In genomic region chr15:78898507-78899001, GRCm38 (mm10) we compare ENCODE assay signal across 8 mouse cellular contexts. TPM values are rescaled to one million over a fixed set of nuclear protein-coding genes. Genes with fewer than 3 reads are reported as not detected.
DNase-seq lines count a peak whose midpoint lies in the region; ATAC-seq lines count a peak whose summit lies in the region.

No protein-coding gene starts in this region.

- peaks cover 19% of the 10 kb centered on the region for H3K27me3 ChIP-seq in hindbrain, embryonic 10.5 days (ENCODE audit: insufficient read depth, poor library complexity, severe bottlenecking)
- H3K27me3 ChIP-seq in hindbrain, embryonic 13.5 days, result peaks cover 37% of the 10 kb centered on the region
- H3K27me3 ChIP-seq in embryonic facial prominence, embryonic 12.5 days, result no peaks in the 10 kb centered on the region

- H3K36me3 ChIP-seq in hindbrain, embryonic 10.5 days, result peaks cover 27% of the 10 kb centered on the region
- H3K36me3 ChIP-seq in hindbrain, embryonic 13.5 days, result peaks cover 23% of the 10 kb centered on the region
- H3K36me3 ChIP-seq in embryonic facial prominence, embryonic 12.5 days, result peaks cover 19% of the 10 kb centered on the region

- WGBS in hindbrain, embryonic 10.5 days, result 54% methylated on average over 6 of the region's 6 CpGs
- WGBS in hindbrain, embryonic 13.5 days, result 53% methylated on average over 6 of the region's 6 CpGs
- WGBS in embryonic facial prominence, embryonic 12.5 days, result 51% methylated on average over 6 of the region's 6 CpGs

- ATAC-seq in hindbrain, embryonic 13.5 days (ENCODE audit: low FRiP score), result no peak
- ATAC-seq in CD4-positive, CD25-positive, alpha-beta regulatory T cell, adult 4 months, result peak; percentile 67
- ATAC-seq in embryonic facial prominence, embryonic 12.5 days (ENCODE audit: insufficient number of reproducible peaks, insufficient read depth, low FRiP score, low TSS enrichment), result no peak

- H3K9ac ChIP-seq in hindbrain, embryonic 13.5 days, result no peak overlapping the region
- no peak overlapping the region; the same call in 1 of the 2 replicates for H3K9ac ChIP-seq in embryonic facial prominence, embryonic 12.5 days

- H3K4me2 ChIP-seq in hindbrain, embryonic 13.5 days, result no peak overlapping the region
- H3K4me2 ChIP-seq in embryonic facial prominence, embryonic 12.5 days (replicated peaks), result peak overlapping the region; percentile 81

- peak overlapping the region; percentile 86 for H3K27ac ChIP-seq in hindbrain, embryonic 10.5 days
- no peak overlapping the region for H3K27ac ChIP-seq in hindbrain, embryonic 13.5 days
- H3K27ac ChIP-seq in embryonic facial prominence, embryonic 12.5 days, result peak overlapping the region; percentile 20; the same call in 1 of the 2 replicates

- no peaks in the 10 kb centered on the region for H3K9me3 ChIP-seq in hindbrain, embryonic 10.5 days
- H3K9me3 ChIP-seq in hindbrain, embryonic 13.5 days, result no peaks in the 10 kb centered on the region
- H3K9me3 ChIP-seq in embryonic facial prominence, embryonic 12.5 days, result no peaks in the 10 kb centered on the region

- peaks cover 80% of the 10 kb centered on the region for H3K4me1 ChIP-seq in hindbrain, embryonic 10.5 days (replicated peaks)
- peaks cover 23% of the 10 kb centered on the region for H3K4me1 ChIP-seq in hindbrain, embryonic 13.5 days (replicated peaks)
- peaks cover 39% of the 10 kb centered on the region for H3K4me1 ChIP-seq in embryonic facial prominence, embryonic 12.5 days

- no peak for DNase-seq in hindbrain, embryonic 10.5 days (ENCODE audit: low spot score)
- peak; percentile 75 for DNase-seq in naive thymus-derived CD4-positive, alpha-beta T cell, adult 2 months (ENCODE audit: low read depth)
- DNase-seq in cerebellum, postnatal 4 days (ENCODE audit: low spot score in 2 of 2), result no peak
- DNase-seq in right cerebral cortex, postnatal 14 days, result no peak
- DNase-seq in yolk sac, embryonic 10.5 days (ENCODE audit: low spot score), result no peak

- H3K4me3 ChIP-seq in hindbrain, embryonic 10.5 days, result peak overlapping the region; percentile 72
- H3K4me3 ChIP-seq in hindbrain, embryonic 13.5 days, result no peak overlapping the region
- H3K4me3 ChIP-seq in embryonic facial prominence, embryonic 12.5 days, result peak overlapping the region; percentile 75; the same call in 1 of the 2 replicates

RNA-seq across cellular contexts. Expression of gene Gm49510, which starts 0.9 kb away (rescaled TPM):
- polyA plus RNA-seq in hindbrain, embryonic 10.5 days (2016; fragmentation: Nextera tagmentation; extraction: Ambion mirVana), result 0.29 and 0.38 TPM in 2 replicates
- polyA plus RNA-seq in hindbrain, embryonic 13.5 days (2015; fragmentation: Nextera tagmentation; extraction: Ambion mirVana), result not detected in 2 replicates
- polyA plus RNA-seq in CD4-positive, CD25-positive, alpha-beta regulatory T cell, adult 4 months (2017; shearing (Covaris generic)), result not detected
- 0.29 and 1.4 TPM in 2 replicates for polyA plus RNA-seq in embryonic facial prominence, embryonic 12.5 days (2016; fragmentation: Nextera tagmentation; extraction: Ambion mirVana)

RNA-seq across cellular contexts. Expression of gene Sh3bp1, which starts 1.0 kb away (rescaled TPM):
- 23.8 and 24.7 TPM in 2 replicates for polyA plus RNA-seq in hindbrain, embryonic 10.5 days (2016; fragmentation: Nextera tagmentation; extraction: Ambion mirVana)
- polyA plus RNA-seq in hindbrain, embryonic 13.5 days (2015; fragmentation: Nextera tagmentation; extraction: Ambion mirVana), result 3.8 and 4.5 TPM in 2 replicates
- 10 to 100 TPM; 49.5 to 59.0 TPM for polyA plus RNA-seq in CD4-positive, CD25-positive, alpha-beta regulatory T cell, adult 4 months (2017; shearing (Covaris generic))
- polyA plus RNA-seq in embryonic facial prominence, embryonic 12.5 days (2016; fragmentation: Nextera tagmentation; extraction: Ambion mirVana), result 39.4 and 42.2 TPM in 2 replicates

RNA-seq across cellular contexts. Expression of gene Pdxp, which starts 15.2 kb away (rescaled TPM):
- polyA plus RNA-seq in hindbrain, embryonic 10.5 days (2016; fragmentation: Nextera tagmentation; extraction: Ambion mirVana), result 29.5 and 33.9 TPM in 2 replicates
- 62.7 and 64.3 TPM in 2 replicates for polyA plus RNA-seq in hindbrain, embryonic 13.5 days (2015; fragmentation: Nextera tagmentation; extraction: Ambion mirVana)
- polyA plus RNA-seq in CD4-positive, CD25-positive, alpha-beta regulatory T cell, adult 4 months (2017; shearing (Covaris generic)), result 1 to 10 TPM; 2.3 to 2.7 TPM
- polyA plus RNA-seq in embryonic facial prominence, embryonic 12.5 days (2016; fragmentation: Nextera tagmentation; extraction: Ambion mirVana), result 37.3 and 37.6 TPM in 2 replicates

RNA-seq across cellular contexts. Expression of gene Gga1, which starts 21.6 kb away (rescaled TPM):
- 51.1 and 60.7 TPM in 2 replicates for polyA plus RNA-seq in hindbrain, embryonic 10.5 days (2016; fragmentation: Nextera tagmentation; extraction: Ambion mirVana)
- 49.9 and 50.6 TPM in 2 replicates for polyA plus RNA-seq in hindbrain, embryonic 13.5 days (2015; fragmentation: Nextera tagmentation; extraction: Ambion mirVana)
- polyA plus RNA-seq in CD4-positive, CD25-positive, alpha-beta regulatory T cell, adult 4 months (2017; shearing (Covaris generic)), result 10 to 100 TPM; 14.3 to 17.1 TPM
- 50.0 and 51.1 TPM in 2 replicates for polyA plus RNA-seq in embryonic facial prominence, embryonic 12.5 days (2016; fragmentation: Nextera tagmentation; extraction: Ambion mirVana)

RNA-seq across cellular contexts. Expression of gene Lgals1, which starts 28.0 kb away (rescaled TPM):
- 305 and 403 TPM in 2 replicates for polyA plus RNA-seq in hindbrain, embryonic 10.5 days (2016; fragmentation: Nextera tagmentation; extraction: Ambion mirVana)
- polyA plus RNA-seq in hindbrain, embryonic 13.5 days (2015; fragmentation: Nextera tagmentation; extraction: Ambion mirVana), result 193 and 202 TPM in 2 replicates
- polyA plus RNA-seq in CD4-positive, CD25-positive, alpha-beta regulatory T cell, adult 4 months (2017; shearing (Covaris generic)), result 100 to 1,000 TPM; 366 to 481 TPM
- 1,294 and 1,324 TPM in 2 replicates for polyA plus RNA-seq in embryonic facial prominence, embryonic 12.5 days (2016; fragmentation: Nextera tagmentation; extraction: Ambion mirVana)
